Mouse (Mus musculus) heart, postnatal 10 days (tissue): Measurements from ENCODE around the gene Pjvk. TPM values are rescaled to one million over a fixed set of nuclear protein-coding genes. Genes with fewer than 3 reads are reported as not detected.
A peak's percentile ranks its signal among the peaks of the same experiment; 100 is the strongest.
"Not testable (repeated sequence)": the region's sequence is repeated elsewhere in the genome, so short reads cannot be mapped to it uniquely, and the experiment has no call there.

Source experiments
- DNase-seq, 2 experiments: peaks; one replicate each; pipeline ENCODE4 v3.0.0; 2021
- intact Hi-C: fragments of 180-260 bp; cut with DNase I; formaldehyde crosslinking; loops from one replicate; pipeline ENCODE4 v1.15.1; 2025
- total RNA-seq, 2 experiments: library from RNA; stranded (reverse); gene quantifications; 2 replicates each; pipeline ENCODE4 v1.2.3; 2021

The Pjvk gene
- total RNA-seq, result under 1 TPM in 1 of 2 experiments, not detected in 1; 0.45 TPM

- DNase-seq, result peak; percentile 97 to 99
- intact Hi-C loops, result loop anchor here (2.0 kb wide), 1 partner anchor 25 kb away; the partner anchor contains the start of gene Fkbp7
Measured at GRCm38 (mm10) chr2:76647883-76648570, at the start of gene Pjvk, which contains the start of gene Prkra. Gene Pjvk, plus strand, starts transcription at chr2:76648476. Gene Prkra, minus strand, starts transcription at chr2:76648015.

GRCm38 (mm10) chr2:76599214-76599613 lies 49.1 kb upstream of the Pjvk start:
- intact Hi-C loops, result no loop called here

GRCm38 (mm10) chr2:76602256-76602655 lies 46.0 kb upstream of the Pjvk start:
- no peak for DNase-seq
- intact Hi-C loops, result no loop called here

More at GRCm38 (mm10) chr2:76599214-76599613, 49.1 kb upstream of the Pjvk start:
- no peak for DNase-seq

- intact Hi-C loops, result no loop called here
Measured at GRCm38 (mm10) chr2:76606704-76607103, 41.6 kb upstream of the Pjvk start.

GRCm38 (mm10) chr2:76610326-76611104 lies 37.8 kb upstream of the Pjvk start:
- peak in 1 of 2 experiments; percentile 4 for DNase-seq
- intact Hi-C loops, result no loop called here

More at GRCm38 (mm10) chr2:76606704-76607103, 41.6 kb upstream of the Pjvk start:
- no peak for DNase-seq

GRCm38 (mm10) chr2:76611996-76612395 lies 36.3 kb upstream of the Pjvk start:
- DNase-seq, result no peak
- intact Hi-C loops, result no loop called here

GRCm38 (mm10) chr2:76618078-76618477 lies 30.2 kb upstream of the Pjvk start:
- DNase-seq, result peak; percentile 35 to 60
- intact Hi-C loops, result loop anchor here (1.0 kb wide), 1 partner anchor 251 kb away; no protein-coding TSS in a partner anchor

- no peak for DNase-seq
- intact Hi-C loops, result no loop called here
Measured at GRCm38 (mm10) chr2:76620188-76620587, 28.1 kb upstream of the Pjvk start.

GRCm38 (mm10) chr2:76621724-76622123 lies 26.6 kb upstream of the Pjvk start:
- intact Hi-C loops, result no loop called here

GRCm38 (mm10) chr2:76622316-76622715 lies 26.0 kb upstream of the Pjvk start:
- intact Hi-C loops, DNase-seq: not testable (repeated sequence)

More at GRCm38 (mm10) chr2:76621724-76622123, 26.6 kb upstream of the Pjvk start:
- DNase-seq, result no peak

- no peak for DNase-seq
- intact Hi-C loops, result no loop called here
Measured at GRCm38 (mm10) chr2:76630293-76630692, 18.0 kb upstream of the Pjvk start.

GRCm38 (mm10) chr2:76631600-76631999 lies 16.7 kb upstream of the Pjvk start:
- no peak for DNase-seq
- intact Hi-C loops, result no loop called here

GRCm38 (mm10) chr2:76639637-76640036 lies 8.6 kb upstream of the Pjvk start:
- intact Hi-C loops, result no loop called here
- DNase-seq, result no peak

GRCm38 (mm10) chr2:76643801-76644200 lies 4.5 kb upstream of the Pjvk start:
- intact Hi-C loops, result no loop called here
- no peak for DNase-seq

- no peak for DNase-seq
Measured at GRCm38 (mm10) chr2:76647441-76647869, 821 bp upstream of the Pjvk start.

GRCm38 (mm10) chr2:76648666-76649141 lies 428 bp downstream of the Pjvk start:
- intact Hi-C loops, result loop anchor here (2.0 kb wide), 1 partner anchor 24 kb away; the partner anchor contains the start of gene Fkbp7
- no peak for DNase-seq

More at GRCm38 (mm10) chr2:76647441-76647869, 821 bp upstream of the Pjvk start:
- intact Hi-C loops, result no loop called here

GRCm38 (mm10) chr2:76653070-76653469 lies 4.8 kb downstream of the Pjvk start:
- DNase-seq, result no peak
- intact Hi-C loops, result no loop called here

- no peak for DNase-seq
- intact Hi-C loops, result no loop called here
Measured at GRCm38 (mm10) chr2:76654646-76655045, 6.4 kb downstream of the Pjvk start.

- no peak for DNase-seq
- intact Hi-C loops, result no loop called here
Measured at GRCm38 (mm10) chr2:76655444-76655843, 7.2 kb downstream of the Pjvk start.

GRCm38 (mm10) chr2:76655982-76656381 lies 7.7 kb downstream of the Pjvk start:
- intact Hi-C loops, result no loop called here
- DNase-seq, result no peak

GRCm38 (mm10) chr2:76658551-76658950 lies 10.3 kb downstream of the Pjvk start:
- no peak for DNase-seq
- intact Hi-C loops, result no loop called here
